Mouse (Mus musculus): ENCODE results near the gene Gramd2.

GRCm38 (mm10) chr9:59666016-59666415, 13.9 kb upstream of the Gramd2 start:
- TF ChIP-seq POLR2A (IDR thresholded peaks at IDR 0.05; ENCODE audit: borderline replicate concordance, low read depth, low read length) (no peak), CTCF (IDR thresholded peaks at IDR 0.05; ENCODE audit: low read depth, low read length) (no peak)
